Mouse (Mus musculus): ENCODE data around the gene Tnn. TPM values are rescaled to one million over a fixed set of nuclear protein-coding genes. Genes with fewer than 3 reads are reported as not detected.

Gene Tnn
- not detected in 2 replicates for polyA plus RNA-seq (2014; fragmentation: Nextera tagmentation; extraction: Ambion mirVana)

DNA sequence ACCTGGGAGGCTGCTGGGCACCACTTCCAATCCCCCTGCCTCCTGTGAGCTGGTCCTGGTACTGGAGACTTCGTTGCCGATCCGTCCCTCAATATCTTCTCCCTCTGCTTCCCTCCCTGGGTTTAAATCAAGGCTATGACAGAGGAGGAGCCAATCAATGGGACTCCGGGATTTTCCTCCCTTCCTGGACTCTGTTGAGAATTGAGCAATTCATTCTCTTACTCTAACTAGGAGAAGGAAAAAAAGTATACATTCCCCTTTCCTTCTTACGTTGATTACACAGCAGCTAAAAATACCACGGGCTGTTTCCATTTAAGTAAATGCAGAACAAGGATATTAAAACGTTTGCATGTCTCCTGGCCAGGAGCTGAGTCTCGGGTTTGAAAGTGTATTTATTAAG, at the start of gene Tnn:
Tnn (minus strand) TSS at position 101 of the 400 bp plus-strand sequence.
- Histone ChIP-seq H3K4me2 (ENCODE audit: low read depth, low read length, severe bottlenecking) (no peak within 1 kb of the TSS), H3K27me3 (ENCODE audit: control insufficient read depth, insufficient read depth, low read length) (no peaks in the 10 kb centered on the region), H3K9me3 (ENCODE audit: control insufficient read depth, low read length) (no peaks in the 10 kb centered on the region), H3K36me3 (ENCODE audit: control insufficient read depth, insufficient read depth, low read length) (no peaks in the 10 kb centered on the region), H3K4me1 (replicated peaks; ENCODE audit: control insufficient read depth, insufficient read depth, low read length) (no peaks in the 10 kb centered on the region), H3K4me3 (ENCODE audit: low read depth, low read length) (no peak within 1 kb of the TSS), H3K27ac (ENCODE audit: low read depth, low read length) (no peak within 1 kb of the TSS), H3K9ac (ENCODE audit: low read length) (no peak within 1 kb of the TSS)
- 73% methylated on average over 8 of the region's 8 CpGs for WGBS
- no peak for ATAC-seq (replicated peaks; ENCODE audit: low FRiP score)
- DNase-seq (ENCODE audit: low spot score), result no peak

DNA sequence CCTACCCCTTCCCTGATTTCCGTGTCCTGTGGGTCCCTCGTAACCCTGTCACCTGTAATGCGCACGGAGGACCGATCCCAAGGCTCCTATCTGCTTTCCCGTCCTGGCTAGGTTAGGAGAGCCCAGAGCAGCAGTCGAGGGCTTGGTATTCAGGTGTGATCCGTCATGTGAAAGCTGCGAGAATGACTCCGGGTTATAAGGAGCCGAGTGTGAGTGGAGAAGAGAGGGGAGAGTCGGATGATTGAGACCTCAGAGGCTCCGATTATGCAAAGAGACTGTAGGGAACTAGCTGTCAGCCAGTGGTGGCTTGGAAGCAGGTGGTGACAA, 41.9 kb upstream of the Tnn start:
- no peaks in the 10 kb centered on the region; the same call in 1 of the 2 replicates for H3K36me3 ChIP-seq (ENCODE audit: control insufficient read depth, insufficient read depth, low read length)
- H3K4me2 ChIP-seq (ENCODE audit: low read depth, low read length, severe bottlenecking), result peak overlapping the region; percentile 75
- H3K27ac ChIP-seq (ENCODE audit: low read depth, low read length), result peak overlapping the region; percentile 31; the same call in 1 of the 2 replicates
- peak overlapping the region; percentile 85 for H3K9ac ChIP-seq (ENCODE audit: low read length)
- peak overlapping the region; percentile 83 for H3K4me3 ChIP-seq (ENCODE audit: low read depth, low read length)
- no peaks in the 10 kb centered on the region; the same call in 1 of the 2 replicates for H3K4me1 ChIP-seq (replicated peaks; ENCODE audit: control insufficient read depth, insufficient read depth, low read length)
- H3K9me3 ChIP-seq (ENCODE audit: control insufficient read depth, low read length), result no peaks in the 10 kb centered on the region
- under 1% methylated on average over 13 of the region's 13 CpGs for WGBS
- no peaks in the 10 kb centered on the region for H3K27me3 ChIP-seq (ENCODE audit: control insufficient read depth, insufficient read depth, low read length)
- DNase-seq (ENCODE audit: low spot score) (no peak), ATAC-seq (replicated peaks; ENCODE audit: low FRiP score) (no peak)

DNA sequence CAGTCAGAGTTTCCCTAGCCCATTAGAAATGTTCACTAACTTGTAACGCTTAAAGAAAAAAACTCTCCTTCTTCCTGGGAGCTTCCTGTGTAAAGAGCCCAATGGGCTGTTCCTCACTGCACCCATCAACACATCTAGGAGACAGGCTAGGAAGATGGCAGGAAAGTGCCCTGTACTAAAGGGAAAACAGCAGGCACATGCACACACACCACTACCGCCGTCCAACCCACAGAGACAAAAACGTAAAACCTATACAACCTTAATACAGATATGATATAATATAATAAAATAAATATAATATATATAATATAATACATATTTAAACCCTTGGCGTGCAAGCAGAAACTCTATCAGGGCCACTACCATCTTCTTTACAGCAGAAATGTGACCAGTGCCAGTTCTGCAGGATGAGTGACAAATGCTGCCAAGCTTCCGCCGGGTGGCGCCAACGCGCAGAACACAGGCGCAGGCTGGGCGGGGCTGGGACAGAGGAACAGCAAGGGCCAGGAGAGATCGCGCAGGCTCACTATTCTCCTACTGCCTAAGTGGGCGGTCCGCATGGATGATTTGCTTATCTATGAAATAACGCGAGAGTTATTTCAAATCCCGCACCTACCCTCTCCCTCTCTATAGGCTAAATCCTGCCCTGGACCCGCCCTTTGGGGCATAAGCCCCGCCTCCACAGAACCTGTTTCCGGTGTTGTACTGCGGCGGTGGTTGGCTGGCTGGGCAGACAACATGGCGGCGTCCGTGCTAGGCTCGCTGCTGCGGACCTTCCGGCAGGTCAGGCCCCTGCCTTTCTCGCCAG, 41.4 kb upstream of the Tnn start, which contains the start of gene Mrps14:
Mrps14 (plus strand) TSS at position 687 of the 808 bp plus-strand sequence.
- DNase-seq (ENCODE audit: low spot score) (peak; percentile 98), ATAC-seq (replicated peaks; ENCODE audit: low FRiP score) (peak; percentile 99)
- H3K36me3 ChIP-seq (ENCODE audit: control insufficient read depth, insufficient read depth, low read length), result no peaks in the 10 kb centered on the region; the same call in 1 of the 2 replicates
- H3K4me3 ChIP-seq (ENCODE audit: low read depth, low read length), result peak within 1 kb of the TSS; percentile 83
- peak within 1 kb of the TSS; percentile 75 for H3K4me2 ChIP-seq (ENCODE audit: low read depth, low read length, severe bottlenecking)
- no peaks in the 10 kb centered on the region for H3K9me3 ChIP-seq (ENCODE audit: control insufficient read depth, low read length)
- H3K27ac ChIP-seq (ENCODE audit: low read depth, low read length), result peak within 1 kb of the TSS; percentile 31; the same call in 1 of the 2 replicates
- H3K4me1 ChIP-seq (replicated peaks; ENCODE audit: control insufficient read depth, insufficient read depth, low read length), result no peaks in the 10 kb centered on the region; the same call in 1 of the 2 replicates
- peak within 1 kb of the TSS; percentile 85 for H3K9ac ChIP-seq (ENCODE audit: low read length)
- no peaks in the 10 kb centered on the region for H3K27me3 ChIP-seq (ENCODE audit: control insufficient read depth, insufficient read depth, low read length)
- 8% methylated on average over 31 of the region's 31 CpGs for WGBS

DNA sequence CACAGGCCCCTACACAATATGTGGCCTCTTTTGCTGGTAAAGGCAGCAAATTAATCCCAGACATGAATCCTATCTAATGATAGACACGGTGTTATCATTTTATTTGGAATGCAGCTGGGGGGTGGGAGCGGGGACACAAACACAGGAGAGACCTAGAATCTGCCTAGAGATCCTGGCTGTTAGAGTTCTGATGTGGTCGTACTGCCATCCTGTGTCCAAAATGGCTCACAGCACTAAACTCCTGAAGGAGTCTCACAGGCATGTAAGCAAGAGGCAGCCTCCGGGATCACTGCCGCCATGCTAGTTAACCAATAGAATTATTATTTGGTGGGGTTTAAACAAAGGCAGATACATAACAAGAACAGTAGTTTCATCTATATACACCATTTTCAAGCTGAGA, 31.1 kb upstream of the Tnn start:
- Histone ChIP-seq H3K27ac (ENCODE audit: low read depth, low read length) (no peak overlapping the region), H3K36me3 (ENCODE audit: control insufficient read depth, insufficient read depth, low read length) (no peaks in the 10 kb centered on the region), H3K4me1 (replicated peaks; ENCODE audit: control insufficient read depth, insufficient read depth, low read length) (no peaks in the 10 kb centered on the region), H3K4me2 (ENCODE audit: low read depth, low read length, severe bottlenecking) (no peak overlapping the region), H3K27me3 (ENCODE audit: control insufficient read depth, insufficient read depth, low read length) (no peaks in the 10 kb centered on the region), H3K9me3 (ENCODE audit: control insufficient read depth, low read length) (no peaks in the 10 kb centered on the region), H3K4me3 (ENCODE audit: low read depth, low read length) (no peak overlapping the region), H3K9ac (ENCODE audit: low read length) (no peak overlapping the region)
- ATAC-seq (replicated peaks; ENCODE audit: low FRiP score) (peak; percentile 82), DNase-seq (ENCODE audit: low spot score) (peak; percentile 67)
- 20% methylated on average over 5 of the region's 5 CpGs for WGBS

DNA sequence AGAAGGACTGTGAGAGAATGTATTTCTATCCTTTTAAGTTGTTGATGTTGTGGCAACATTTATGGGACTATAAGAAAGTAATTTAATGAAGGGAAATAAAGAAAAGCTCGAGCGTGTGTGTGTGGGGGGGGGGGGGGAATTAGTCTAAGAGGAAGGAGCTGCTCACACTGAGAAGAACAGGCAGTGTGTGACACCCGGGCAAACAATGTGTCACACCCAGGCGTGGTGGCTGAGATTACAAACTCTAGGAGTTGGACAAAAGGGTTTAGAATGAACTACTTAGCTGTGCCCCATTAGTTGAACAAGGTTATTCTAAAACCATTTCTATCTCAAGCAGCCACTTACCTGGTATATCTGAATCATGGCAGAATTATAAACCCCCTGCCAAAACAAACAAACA, 27.8 kb upstream of the Tnn start:
- DNase-seq (ENCODE audit: low spot score) (no peak), ATAC-seq (replicated peaks; ENCODE audit: low FRiP score) (no peak)
- Histone ChIP-seq H3K4me1 (replicated peaks; ENCODE audit: control insufficient read depth, insufficient read depth, low read length) (no peaks in the 10 kb centered on the region), H3K4me2 (ENCODE audit: low read depth, low read length, severe bottlenecking) (no peak overlapping the region), H3K4me3 (ENCODE audit: low read depth, low read length) (no peak overlapping the region), H3K27me3 (ENCODE audit: control insufficient read depth, insufficient read depth, low read length) (no peaks in the 10 kb centered on the region), H3K9me3 (ENCODE audit: control insufficient read depth, low read length) (no peaks in the 10 kb centered on the region), H3K9ac (ENCODE audit: low read length) (no peak overlapping the region), H3K27ac (ENCODE audit: low read depth, low read length) (no peak overlapping the region), H3K36me3 (ENCODE audit: control insufficient read depth, insufficient read depth, low read length) (no peaks in the 10 kb centered on the region)
- WGBS, result 72% methylated on average over 4 of the region's 4 CpGs

DNA sequence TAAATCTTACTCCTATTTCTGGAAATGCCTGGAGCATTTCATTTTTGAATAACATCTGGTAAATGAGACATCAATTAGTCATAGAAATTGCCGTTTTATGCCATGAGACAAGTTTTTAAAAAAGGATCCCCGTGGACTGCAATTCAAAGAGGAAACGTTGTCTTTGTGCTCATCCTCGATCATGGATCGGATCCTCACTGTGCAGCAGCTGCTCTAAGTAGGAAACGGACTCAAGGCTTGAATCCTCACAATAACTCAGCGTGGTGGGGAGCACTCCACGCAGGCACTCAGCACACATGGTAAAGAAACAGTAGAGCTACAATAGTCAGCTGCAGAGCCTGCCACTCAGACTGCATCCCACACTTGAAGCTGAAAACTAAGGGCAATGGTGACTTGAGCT, 23.5 kb upstream of the Tnn start:
- ATAC-seq (replicated peaks; ENCODE audit: low FRiP score) (no peak), DNase-seq (ENCODE audit: low spot score) (no peak)
- Histone ChIP-seq H3K4me3 (ENCODE audit: low read depth, low read length) (no peak overlapping the region), H3K9me3 (ENCODE audit: control insufficient read depth, low read length) (no peaks in the 10 kb centered on the region), H3K9ac (ENCODE audit: low read length) (no peak overlapping the region), H3K36me3 (ENCODE audit: control insufficient read depth, insufficient read depth, low read length) (no peaks in the 10 kb centered on the region), H3K4me2 (ENCODE audit: low read depth, low read length, severe bottlenecking) (no peak overlapping the region), H3K4me1 (replicated peaks; ENCODE audit: control insufficient read depth, insufficient read depth, low read length) (no peaks in the 10 kb centered on the region), H3K27me3 (ENCODE audit: control insufficient read depth, insufficient read depth, low read length) (no peaks in the 10 kb centered on the region), H3K27ac (ENCODE audit: low read depth, low read length) (no peak overlapping the region)
- WGBS, result 74% methylated on average over 8 of the region's 8 CpGs

DNA sequence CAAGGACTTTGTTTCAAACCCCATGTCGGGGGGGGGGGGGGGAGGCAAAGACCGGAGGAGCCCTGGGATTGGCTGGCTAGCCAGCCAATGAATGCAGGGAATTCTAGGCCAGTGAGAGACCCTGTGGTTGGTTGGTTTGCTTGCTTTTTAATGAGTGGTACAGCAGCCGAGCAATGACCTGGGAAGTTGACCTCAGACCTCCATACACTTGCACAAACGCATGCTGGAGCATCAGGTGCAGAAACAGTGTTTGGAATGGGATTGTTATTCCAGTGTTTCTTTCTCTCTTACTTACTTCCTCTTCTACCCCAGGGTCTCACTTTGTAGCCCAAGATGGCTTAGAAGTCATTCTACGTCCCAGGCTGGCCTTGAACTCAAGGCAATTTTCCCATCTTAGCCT, 13.2 kb upstream of the Tnn start:
- ATAC-seq (replicated peaks; ENCODE audit: low FRiP score) (no peak), DNase-seq (ENCODE audit: low spot score) (no peak)
- H3K36me3 ChIP-seq (ENCODE audit: control insufficient read depth, insufficient read depth, low read length), result no peaks in the 10 kb centered on the region
- WGBS, result 71% methylated on average over 4 of the region's 5 CpGs
- no peak overlapping the region for H3K4me3 ChIP-seq (ENCODE audit: low read depth, low read length)
- no peak overlapping the region for H3K27ac ChIP-seq (ENCODE audit: low read depth, low read length)
- no peak overlapping the region for H3K9ac ChIP-seq (ENCODE audit: low read length)
- no peaks in the 10 kb centered on the region for H3K27me3 ChIP-seq (ENCODE audit: control insufficient read depth, insufficient read depth, low read length)
- H3K4me1 ChIP-seq (replicated peaks; ENCODE audit: control insufficient read depth, insufficient read depth, low read length), result no peaks in the 10 kb centered on the region
- H3K4me2 ChIP-seq (ENCODE audit: low read depth, low read length, severe bottlenecking), result no peak overlapping the region
- no peaks in the 10 kb centered on the region for H3K9me3 ChIP-seq (ENCODE audit: control insufficient read depth, low read length)

DNA sequence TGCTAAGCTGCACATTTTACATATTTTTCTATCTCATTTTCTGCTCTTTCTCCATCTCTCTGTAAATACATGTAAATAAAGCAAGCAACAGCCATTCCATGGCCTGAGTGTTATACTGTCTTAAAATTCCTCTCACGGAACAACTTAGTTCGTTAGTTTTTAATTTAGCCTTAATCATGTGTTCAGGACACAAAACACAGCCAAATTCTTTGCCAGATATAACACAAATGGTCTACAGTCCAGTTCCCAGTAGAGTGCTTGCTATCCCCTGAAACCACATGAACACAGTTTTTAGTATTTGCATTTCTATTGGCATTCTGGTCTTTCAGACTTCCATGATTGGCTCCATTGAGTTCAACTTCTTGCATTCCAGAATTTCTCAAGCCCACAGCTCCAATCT, 4.8 kb upstream of the Tnn start:
- 83% methylated on average over 2 of the region's 2 CpGs for WGBS

DNA sequence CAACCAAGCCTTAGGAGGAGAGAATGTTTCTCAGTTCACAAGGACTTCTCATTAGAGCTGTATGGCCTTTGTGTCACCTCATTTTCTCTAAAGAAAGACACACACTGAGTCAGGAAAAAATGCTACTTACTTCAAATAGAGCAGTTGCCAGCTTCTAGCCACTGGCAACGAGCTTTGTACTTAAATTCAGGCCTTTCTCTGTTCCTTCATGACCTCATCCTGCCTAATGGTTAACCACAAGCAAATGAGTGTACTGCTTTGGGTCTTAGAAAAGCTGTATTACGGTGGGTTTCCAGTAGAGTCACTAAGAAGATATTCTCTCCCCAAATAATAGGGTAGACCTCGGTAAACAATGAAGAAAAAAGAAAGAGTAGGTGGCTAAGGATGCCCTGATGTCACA, 2.7 kb downstream of the Tnn start:
- no peak overlapping the region for H3K4me3 ChIP-seq (ENCODE audit: low read depth, low read length)
- no peaks in the 10 kb centered on the region for H3K4me1 ChIP-seq (replicated peaks; ENCODE audit: control insufficient read depth, insufficient read depth, low read length)
- H3K9me3 ChIP-seq (ENCODE audit: control insufficient read depth, low read length), result no peaks in the 10 kb centered on the region
- no peak for DNase-seq (ENCODE audit: low spot score)
- no peak for ATAC-seq (replicated peaks; ENCODE audit: low FRiP score)
- no peak overlapping the region for H3K4me2 ChIP-seq (ENCODE audit: low read depth, low read length, severe bottlenecking)
- H3K36me3 ChIP-seq (ENCODE audit: control insufficient read depth, insufficient read depth, low read length), result no peaks in the 10 kb centered on the region
- H3K27ac ChIP-seq (ENCODE audit: low read depth, low read length), result no peak overlapping the region
- 72% methylated on average over 3 of the region's 3 CpGs for WGBS
- H3K9ac ChIP-seq (ENCODE audit: low read length), result no peak overlapping the region
- no peaks in the 10 kb centered on the region for H3K27me3 ChIP-seq (ENCODE audit: control insufficient read depth, insufficient read depth, low read length)

More for the DNA sequence above, 4.8 kb upstream of the Tnn start:
- H3K27me3 ChIP-seq (ENCODE audit: control insufficient read depth, insufficient read depth, low read length), result no peaks in the 10 kb centered on the region
- no peak overlapping the region for H3K4me2 ChIP-seq (ENCODE audit: low read depth, low read length, severe bottlenecking)
- no peaks in the 10 kb centered on the region for H3K36me3 ChIP-seq (ENCODE audit: control insufficient read depth, insufficient read depth, low read length)
- H3K9ac ChIP-seq (ENCODE audit: low read length), result no peak overlapping the region
- no peak overlapping the region for H3K27ac ChIP-seq (ENCODE audit: low read depth, low read length)
- ATAC-seq (replicated peaks; ENCODE audit: low FRiP score), result no peak
- H3K4me1 ChIP-seq (replicated peaks; ENCODE audit: control insufficient read depth, insufficient read depth, low read length), result no peaks in the 10 kb centered on the region
- no peaks in the 10 kb centered on the region for H3K9me3 ChIP-seq (ENCODE audit: control insufficient read depth, low read length)
- DNase-seq (ENCODE audit: low spot score), result no peak
- no peak overlapping the region for H3K4me3 ChIP-seq (ENCODE audit: low read depth, low read length)
